Mouse (Mus musculus) intestine, embryonic 14.5 days (tissue): Measurements from ENCODE around the gene Ezr. TPM values are rescaled to one million over a fixed set of nuclear protein-coding genes. Genes with fewer than 3 reads are reported as not detected.

ENCODE experiments used
- ATAC-seq: fragments of 200-750 bp; cut with Nextera tagmentation; replicated peaks from 2 replicates; pipeline ENCODE4 v1.8.0; 2017; ENCODE audit warnings: low read depth, moderate number of reproducible peaks, moderate TSS enrichment, moderate library complexity; ENCODE audit not compliant: low FRiP score, low TSS enrichment
- DNase-seq: peaks from one replicate; pipeline ENCODE4 v3.0.0-alpha.2; 2018; ENCODE audit warnings: low spot score
- H3K27ac ChIP-seq: fragments of 300-500 bp; sonication (generic); 2 replicates; pipeline ENCODE4 v1.5.1; 2014; ENCODE audit warnings: low read depth, mild to moderate bottlenecking, control low read depth
- H3K27me3 ChIP-seq: fragments of 300-500 bp; sonication (generic); replicated peaks from 2 replicates; pipeline ENCODE4 v1.6.1; 2014; ENCODE audit warnings: low read length, control low read depth; ENCODE audit not compliant: control insufficient read depth, insufficient read depth
- H3K36me3 ChIP-seq: fragments of 300-500 bp; sonication (generic); 2 replicates; pipeline ENCODE4 v1.6.1; 2014; ENCODE audit warnings: low read length, control low read depth; ENCODE audit not compliant: control insufficient read depth, insufficient read depth
- H3K4me1 ChIP-seq: fragments of 300-500 bp; sonication (generic); replicated peaks from 2 replicates; pipeline ENCODE4 v1.6.1; 2014; ENCODE audit warnings: low read length, control low read depth, mixed read lengths; ENCODE audit not compliant: control insufficient read depth, insufficient read depth
- H3K4me2 ChIP-seq: fragments of 300-500 bp; sonication (generic); 2 replicates; pipeline ENCODE4 v1.6.1; 2014; ENCODE audit warnings: low read length
- H3K4me3 ChIP-seq: fragments of 300-500 bp; sonication (generic); 2 replicates; pipeline ENCODE4 v1.5.1; 2014; ENCODE audit warnings: low read depth, low read length, control low read depth, mixed read lengths
- H3K9ac ChIP-seq: fragments of 300-500 bp; sonication (generic); 2 replicates; pipeline ENCODE4 v1.6.1; 2014; ENCODE audit warnings: mild to moderate bottlenecking, low read length
- H3K9me3 ChIP-seq: fragments of 300-500 bp; sonication (generic); 2 replicates; pipeline ENCODE4 v1.6.1; 2016; ENCODE audit warnings: low read length, control low read depth; ENCODE audit not compliant: control insufficient read depth
- WGBS: fragments of 180-500 bp; shearing (Covaris S2); extraction: QIAGEN DNeasy Blood & Tissue Kit; methylation state at CpG from one replicate; pipeline ENCODE4 v1.1.7; 2014; 5-methylcytosine and 5-hydroxymethylcytosine counted together
- polyA plus RNA-seq: library from polyadenylated mRNA; unstranded; fragments of >200 nt; fragmentation: Nextera tagmentation; extraction: Ambion mirVana; gene quantifications from 2 replicates; pipeline ENCODE4 v1.2.1, GENCODE M21; 2014

Gene Ezr
- polyA plus RNA-seq, 1 experiment from 2014 or later: 176 TPM

DNA sequence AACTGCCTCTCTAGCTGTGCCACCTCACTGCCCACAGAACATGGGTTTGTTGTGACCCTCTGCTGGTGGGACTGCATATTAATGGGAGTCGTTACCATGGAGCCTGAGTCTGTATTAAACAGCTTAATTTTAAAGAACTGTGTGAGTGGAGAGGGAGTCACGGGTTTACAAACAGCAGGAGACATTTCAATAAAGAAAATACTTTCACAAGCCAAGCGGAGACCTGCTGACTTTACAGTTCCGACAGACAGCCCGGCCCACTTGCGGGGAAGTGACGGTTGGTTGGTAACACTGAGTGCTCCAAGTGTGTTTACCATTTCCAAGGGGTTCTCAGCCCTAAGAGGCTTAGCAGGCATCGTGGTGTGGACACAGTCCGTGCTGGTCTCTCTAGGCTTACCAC is 36.6 kb downstream of the Ezr start:
- H3K27me3 ChIP-seq: no peaks in the 10 kb centered on the region
- no peak for DNase-seq
- peaks cover 20% of the 10 kb centered on the region for H3K4me1 ChIP-seq
- no peak overlapping the region for H3K4me2 ChIP-seq
- peaks cover 25% of the 10 kb centered on the region for H3K36me3 ChIP-seq
- H3K27ac ChIP-seq: no peak overlapping the region
- no peak overlapping the region for H3K4me3 ChIP-seq
- WGBS: 76% methylated on average over 9 of the region's 9 CpGs
- H3K9me3 ChIP-seq: no peaks in the 10 kb centered on the region
- ATAC-seq: no peak
- no peak overlapping the region for H3K9ac ChIP-seq

DNA sequence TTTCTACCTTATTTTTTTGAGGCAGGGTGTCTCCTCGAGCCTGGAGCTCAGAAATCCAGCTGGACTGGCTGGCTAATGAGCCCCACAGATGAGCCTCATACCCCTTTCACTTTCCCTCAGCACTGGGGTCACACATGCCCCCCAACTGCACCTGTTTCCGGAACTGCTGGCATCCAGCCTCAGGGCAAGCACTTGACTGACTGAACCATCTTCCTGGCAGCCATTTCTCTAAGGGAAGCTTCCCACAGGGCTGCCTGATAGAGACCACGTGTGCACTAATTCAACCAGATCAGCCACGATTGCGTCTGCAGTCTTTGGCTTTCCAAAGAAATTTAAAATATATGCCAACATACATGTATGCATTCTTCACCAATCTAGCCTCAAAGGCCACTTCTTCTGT is 37.1 kb downstream of the Ezr start:
- peaks cover 20% of the 10 kb centered on the region for H3K4me1 ChIP-seq
- 88% methylated on average over 5 of the region's 5 CpGs for WGBS
- ATAC-seq: no peak
- H3K36me3 ChIP-seq: peaks cover 25% of the 10 kb centered on the region
- no peaks in the 10 kb centered on the region for H3K27me3 ChIP-seq
- H3K4me2 ChIP-seq: no peak overlapping the region
- no peak overlapping the region for H3K27ac ChIP-seq
- H3K4me3 ChIP-seq: no peak overlapping the region
- no peak for DNase-seq
- H3K9ac ChIP-seq: no peak overlapping the region
- H3K9me3 ChIP-seq: no peaks in the 10 kb centered on the region

DNA sequence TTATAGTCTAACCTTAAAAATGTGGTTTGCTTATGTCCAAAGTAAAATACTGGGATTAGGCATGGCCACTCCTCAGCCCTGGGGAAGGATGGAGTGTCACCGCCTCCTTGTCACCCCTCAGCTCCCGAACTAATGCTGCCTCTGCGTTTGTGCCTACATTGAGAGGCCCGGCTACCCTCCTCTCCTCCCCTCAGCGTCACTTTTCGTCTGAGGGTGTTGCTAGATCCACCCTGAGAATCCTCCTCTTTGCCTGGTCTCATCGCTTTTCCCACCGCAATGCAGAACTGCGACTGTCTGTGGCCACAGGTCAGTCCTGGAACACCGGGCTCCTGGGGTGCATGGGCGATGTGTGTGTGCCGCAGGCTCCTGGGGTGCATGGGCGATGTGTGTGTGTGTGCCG is 37.7 kb downstream of the Ezr start:
- no peak for DNase-seq
- no peak overlapping the region for H3K27ac ChIP-seq
- H3K4me3 ChIP-seq: no peak overlapping the region
- H3K36me3 ChIP-seq: peaks cover 30% of the 10 kb centered on the region
- H3K4me2 ChIP-seq: no peak overlapping the region
- no peaks in the 10 kb centered on the region for H3K9me3 ChIP-seq
- 92% methylated on average over 14 of the region's 14 CpGs for WGBS
- no peak overlapping the region for H3K9ac ChIP-seq
- H3K4me1 ChIP-seq: peaks cover 20% of the 10 kb centered on the region
- no peaks in the 10 kb centered on the region for H3K27me3 ChIP-seq
- no peak for ATAC-seq

DNA sequence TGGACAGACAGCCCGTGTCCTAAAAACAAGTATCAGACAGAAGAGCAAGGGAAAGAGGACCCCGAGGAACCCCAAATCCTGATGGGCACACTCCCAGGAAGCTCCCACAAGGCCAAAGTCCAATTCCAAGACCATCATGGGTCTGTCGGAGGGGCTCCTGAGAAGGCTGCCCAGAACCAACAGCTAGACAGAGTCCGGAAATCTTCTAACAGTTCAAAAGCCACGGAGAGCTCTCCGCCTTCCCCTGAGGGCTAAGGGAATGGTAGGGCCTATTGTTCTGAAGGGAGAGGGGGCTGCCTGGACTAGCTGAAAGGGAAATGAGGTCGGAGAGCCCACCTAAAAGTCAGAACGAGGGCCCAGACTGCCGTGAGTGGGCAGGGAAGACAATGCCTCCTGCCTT is 38.2 kb downstream of the Ezr start:
- H3K4me2 ChIP-seq: no peak overlapping the region
- H3K27me3 ChIP-seq: no peaks in the 10 kb centered on the region
- peaks cover 34% of the 10 kb centered on the region for H3K36me3 ChIP-seq
- no peak overlapping the region for H3K9ac ChIP-seq
- H3K9me3 ChIP-seq: no peaks in the 10 kb centered on the region
- no peak for ATAC-seq
- WGBS: 68% methylated on average over 9 of the region's 9 CpGs
- H3K4me1 ChIP-seq: peaks cover 20% of the 10 kb centered on the region
- peak; percentile 56 for DNase-seq
- H3K4me3 ChIP-seq: no peak overlapping the region
- peak overlapping the region; percentile 48; the same call in 1 of the 2 replicates for H3K27ac ChIP-seq

DNA sequence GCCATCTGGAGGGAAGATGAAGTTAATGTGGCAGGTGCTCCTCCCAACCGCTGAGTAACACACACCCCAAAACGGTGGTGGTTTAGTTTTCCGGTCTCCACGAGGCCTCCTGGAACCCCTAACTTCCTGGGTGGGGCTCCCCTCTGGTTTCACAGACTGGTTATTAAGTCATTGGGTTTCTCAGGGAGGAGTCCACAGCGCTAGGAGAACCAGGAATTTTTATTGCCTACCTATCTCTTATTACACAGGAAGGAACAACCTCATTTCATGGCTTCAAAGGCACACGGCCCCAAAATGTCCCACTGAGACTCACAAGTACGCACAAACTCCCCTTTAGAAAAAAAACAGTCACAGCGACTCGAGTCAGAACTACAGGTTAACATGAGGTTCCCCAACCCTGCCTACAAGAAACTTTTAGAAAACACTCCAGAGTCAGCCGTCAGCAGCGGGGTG is 38.8 kb downstream of the Ezr start:
- 46% methylated on average over 11 of the region's 11 CpGs for WGBS
- Histone ChIP-seq H3K27ac (peak overlapping the region; percentile 48; the same call in 1 of the 2 replicates), H3K9me3 (no peaks in the 10 kb centered on the region), H3K4me2 (no peak overlapping the region), H3K27me3 (no peaks in the 10 kb centered on the region), H3K4me3 (no peak overlapping the region), H3K4me1 (peaks cover 20% of the 10 kb centered on the region), H3K36me3 (peaks cover 38% of the 10 kb centered on the region), H3K9ac (no peak overlapping the region)
- ATAC-seq (peak; percentile 38; the same call in 1 of the 2 replicates), DNase-seq (peak; percentile 64)

DNA sequence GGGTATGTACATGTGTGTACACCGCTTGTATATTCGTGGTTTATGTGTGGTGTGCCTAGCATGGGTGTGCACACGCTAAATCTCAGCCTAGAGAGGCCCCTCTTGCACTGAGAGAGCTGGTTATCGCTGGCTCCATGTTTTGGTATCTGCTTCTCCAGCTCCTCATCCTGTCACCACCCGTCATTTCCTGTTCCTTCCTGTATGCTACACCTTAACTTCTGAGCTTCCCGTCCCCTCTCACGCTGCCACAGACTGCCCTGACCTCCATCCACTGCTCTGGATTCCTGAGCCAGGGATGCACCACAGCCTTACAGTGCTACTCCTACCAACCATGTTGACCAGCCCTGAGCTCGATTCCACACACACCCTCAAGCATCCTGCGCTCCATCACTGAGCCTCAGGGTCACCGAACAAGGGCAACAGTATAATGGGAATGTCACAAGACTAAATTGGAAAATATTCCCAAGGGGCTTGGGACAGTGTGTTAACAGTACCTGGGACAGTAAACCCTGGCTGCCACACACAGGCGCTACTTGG is 39.5 kb downstream of the Ezr start:
- H3K36me3 ChIP-seq: peaks cover 44% of the 10 kb centered on the region
- no peaks in the 10 kb centered on the region for H3K9me3 ChIP-seq
- H3K4me3 ChIP-seq: no peak overlapping the region
- ATAC-seq: no peak
- peaks cover 20% of the 10 kb centered on the region for H3K4me1 ChIP-seq
- no peak overlapping the region for H3K4me2 ChIP-seq
- 85% methylated on average over 11 of the region's 11 CpGs for WGBS
- H3K27me3 ChIP-seq: no peaks in the 10 kb centered on the region
- no peak overlapping the region for H3K9ac ChIP-seq
- peak overlapping the region; percentile 8; the same call in 1 of the 2 replicates for H3K27ac ChIP-seq
- peak; percentile 45 for DNase-seq

DNA sequence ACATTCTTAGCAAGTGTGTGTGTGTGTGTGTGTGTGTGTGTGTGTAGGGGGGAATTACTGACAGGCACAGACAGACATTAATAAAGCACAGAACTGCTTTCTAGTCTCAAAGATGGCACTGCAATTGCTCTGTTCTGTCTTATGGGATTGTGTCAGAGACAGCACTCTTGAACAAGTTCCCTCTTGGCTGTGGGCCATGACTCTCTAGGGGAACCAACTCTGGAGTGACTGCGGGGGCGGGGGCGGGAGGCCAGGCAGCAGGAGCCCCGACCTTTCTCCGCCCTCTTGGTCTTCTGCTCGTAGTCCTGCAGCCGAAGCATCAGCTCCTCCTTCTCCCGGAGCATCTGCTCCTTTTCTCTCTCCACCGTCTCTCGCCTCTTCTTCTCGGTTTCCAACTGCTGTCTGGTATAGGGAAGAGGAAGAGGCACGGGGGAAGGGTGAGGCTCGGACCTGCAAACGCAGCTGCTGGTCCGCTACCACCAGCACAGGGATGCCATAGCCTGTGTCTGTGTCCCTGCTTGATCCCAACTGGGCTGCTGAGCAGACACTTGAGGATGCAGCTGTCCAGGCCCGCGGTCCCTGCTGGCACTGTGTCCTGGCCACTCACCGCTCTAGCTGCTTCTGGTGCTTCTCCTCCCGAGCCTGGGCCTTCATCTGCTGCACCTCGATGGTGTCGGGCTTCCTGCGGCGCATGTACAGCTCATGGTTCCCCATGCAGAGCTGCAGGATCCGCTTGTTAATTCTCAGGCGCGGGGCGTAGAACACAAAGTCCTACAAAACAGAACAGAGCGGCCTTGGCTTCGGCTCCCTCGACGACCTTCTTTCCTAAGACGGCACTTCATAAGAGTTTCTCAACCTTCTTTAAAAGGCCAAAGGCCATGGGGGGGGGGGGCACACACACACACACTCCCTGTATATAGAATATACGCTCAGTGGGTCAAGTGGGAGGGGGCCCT is 40.2 kb downstream of the Ezr start:
- ATAC-seq (no peak; the same call in 1 of the 2 replicates), DNase-seq (peak; percentile 53)
- no peaks in the 10 kb centered on the region for H3K27me3 ChIP-seq
- H3K4me1 ChIP-seq: peaks cover 20% of the 10 kb centered on the region
- H3K27ac ChIP-seq: peak overlapping the region; percentile 51
- no peak overlapping the region for H3K4me3 ChIP-seq
- H3K4me2 ChIP-seq: peak overlapping the region; percentile 13
- peaks cover 47% of the 10 kb centered on the region for H3K36me3 ChIP-seq
- no peak overlapping the region for H3K9ac ChIP-seq
- 55% methylated on average over 33 of the region's 33 CpGs for WGBS
- H3K9me3 ChIP-seq: no peaks in the 10 kb centered on the region

DNA sequence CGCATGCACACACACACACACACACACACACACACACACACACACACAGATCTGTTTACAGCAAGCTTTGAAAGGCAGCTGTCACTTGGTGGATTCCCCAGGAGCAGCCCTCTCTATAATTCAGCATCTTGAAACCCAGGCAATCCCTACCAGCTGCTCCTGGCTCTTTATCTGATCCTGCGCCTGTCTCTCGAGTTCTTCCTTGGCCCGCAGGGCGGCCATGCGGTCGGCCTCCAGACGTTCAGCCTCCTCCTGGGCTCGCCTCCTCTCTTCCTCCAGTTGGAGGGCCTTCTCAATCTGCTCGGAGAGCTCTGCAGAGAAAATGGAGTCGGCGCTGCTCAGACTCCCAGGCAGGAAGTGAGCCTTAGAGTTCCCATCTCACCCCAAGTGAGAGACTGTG is 41.3 kb downstream of the Ezr start:
- ATAC-seq (no peak), DNase-seq (no peak)
- Histone ChIP-seq H3K9ac (no peak overlapping the region), H3K4me3 (no peak overlapping the region), H3K9me3 (no peaks in the 10 kb centered on the region), H3K4me2 (no peak overlapping the region), H3K27me3 (no peaks in the 10 kb centered on the region), H3K27ac (no peak overlapping the region), H3K36me3 (peaks cover 41% of the 10 kb centered on the region), H3K4me1 (peaks cover 20% of the 10 kb centered on the region)
- 85% methylated on average over 12 of the region's 12 CpGs for WGBS
